Mouse (Mus musculus): ENCODE data around the gene Antxr1. TPM values are rescaled to one million over a fixed set of nuclear protein-coding genes. Genes with fewer than 3 reads are reported as not detected.

The Antxr1 gene
- polyA plus RNA-seq, 1 experiment from 2014 or later = 3.6 TPM

- Histone ChIP-seq H3K4me2 (no peak overlapping the region), H3K4me1 (replicated peaks) (peaks cover 13% of the 10 kb centered on the region; the same call in 1 of the 2 replicates), H3K27me3 (replicated peaks) (no peaks in the 10 kb centered on the region), H3K9me3 (replicated peaks) (no peaks in the 10 kb centered on the region), H3K36me3 (no peaks in the 10 kb centered on the region), H3K4me3 (no peak overlapping the region), H3K9ac (no peak overlapping the region), H3K27ac (ENCODE audit: poor library complexity, severe bottlenecking) (peak overlapping the region; percentile 56)
- peak; percentile 63; the same call in 1 of the 2 replicates for ATAC-seq (ENCODE audit: insufficient number of reproducible peaks, low FRiP score)
- 45% methylated on average over 12 of the region's 12 CpGs for WGBS
These were observed 174.0 kb downstream of the Antxr1 start for GRCm38 (mm10) chr6:87161391-87162263.

GRCm38 (mm10) chr6:87160196-87160595, 175.4 kb downstream of the Antxr1 start:
- no peak for ATAC-seq (ENCODE audit: insufficient number of reproducible peaks, low FRiP score)
- no peaks in the 10 kb centered on the region for H3K9me3 ChIP-seq (replicated peaks)
- no peak overlapping the region for H3K4me2 ChIP-seq
- WGBS = 78% methylated on average over 5 of the region's 5 CpGs
- no peak overlapping the region for H3K9ac ChIP-seq
- H3K4me3 ChIP-seq = no peak overlapping the region
- no peak overlapping the region for H3K27ac ChIP-seq (ENCODE audit: poor library complexity, severe bottlenecking)
- peaks cover 8% of the 10 kb centered on the region; the same call in 1 of the 2 replicates for H3K4me1 ChIP-seq (replicated peaks)
- H3K27me3 ChIP-seq (replicated peaks) = no peaks in the 10 kb centered on the region
- H3K36me3 ChIP-seq = no peaks in the 10 kb centered on the region

- Histone ChIP-seq H3K36me3 (no peaks in the 10 kb centered on the region), H3K4me3 (no peak overlapping the region), H3K27me3 (replicated peaks) (no peaks in the 10 kb centered on the region), H3K9ac (no peak overlapping the region), H3K9me3 (replicated peaks) (no peaks in the 10 kb centered on the region), H3K4me1 (replicated peaks) (peaks cover 19% of the 10 kb centered on the region), H3K27ac (ENCODE audit: poor library complexity, severe bottlenecking) (no peak overlapping the region), H3K4me2 (no peak overlapping the region)
- 78% methylated on average over 7 of the region's 7 CpGs for WGBS
- ATAC-seq (ENCODE audit: insufficient number of reproducible peaks, low FRiP score) = no peak
These were observed 177.5 kb downstream of the Antxr1 start for GRCm38 (mm10) chr6:87158062-87158623.

GRCm38 (mm10) chr6:87153836-87154235, 181.8 kb downstream of the Antxr1 start:
- Histone ChIP-seq H3K27ac (ENCODE audit: poor library complexity, severe bottlenecking) (no peak overlapping the region), H3K4me2 (no peak overlapping the region), H3K36me3 (no peaks in the 10 kb centered on the region), H3K4me1 (replicated peaks) (peaks cover 16% of the 10 kb centered on the region; the same call in 1 of the 2 replicates), H3K27me3 (replicated peaks) (no peaks in the 10 kb centered on the region), H3K4me3 (no peak overlapping the region), H3K9ac (no peak overlapping the region), H3K9me3 (replicated peaks) (no peaks in the 10 kb centered on the region)
- WGBS = 81% methylated on average over 3 of the region's 3 CpGs
- no peak for ATAC-seq (ENCODE audit: insufficient number of reproducible peaks, low FRiP score)

GRCm38 (mm10) chr6:87153231-87153580, 182.4 kb downstream of the Antxr1 start:
- WGBS = 62% methylated on average over 7 of the region's 7 CpGs
- Histone ChIP-seq H3K36me3 (no peaks in the 10 kb centered on the region), H3K4me2 (no peak overlapping the region), H3K4me1 (replicated peaks) (peaks cover 16% of the 10 kb centered on the region; the same call in 1 of the 2 replicates), H3K4me3 (no peak overlapping the region), H3K9me3 (replicated peaks) (no peaks in the 10 kb centered on the region), H3K9ac (no peak overlapping the region), H3K27me3 (replicated peaks) (no peaks in the 10 kb centered on the region), H3K27ac (ENCODE audit: poor library complexity, severe bottlenecking) (no peak overlapping the region)
- ATAC-seq (ENCODE audit: insufficient number of reproducible peaks, low FRiP score) = no peak

GRCm38 (mm10) chr6:87152461-87153230, 183.0 kb downstream of the Antxr1 start:
- Histone ChIP-seq H3K27ac (ENCODE audit: poor library complexity, severe bottlenecking) (no peak overlapping the region), H3K4me3 (no peak overlapping the region), H3K27me3 (replicated peaks) (no peaks in the 10 kb centered on the region), H3K36me3 (no peaks in the 10 kb centered on the region), H3K4me2 (no peak overlapping the region), H3K9me3 (replicated peaks) (no peaks in the 10 kb centered on the region), H3K9ac (no peak overlapping the region), H3K4me1 (replicated peaks) (peaks cover 16% of the 10 kb centered on the region; the same call in 1 of the 2 replicates)
- WGBS = 63% methylated on average over 21 of the region's 21 CpGs
- peak; percentile 82 for ATAC-seq (ENCODE audit: insufficient number of reproducible peaks, low FRiP score)

- peaks cover 16% of the 10 kb centered on the region; the same call in 1 of the 2 replicates for H3K4me1 ChIP-seq (replicated peaks)
- no peak overlapping the region for H3K27ac ChIP-seq (ENCODE audit: poor library complexity, severe bottlenecking)
- H3K4me3 ChIP-seq = no peak overlapping the region
- H3K9ac ChIP-seq = no peak overlapping the region
- 89% methylated on average over 8 of the region's 8 CpGs for WGBS
- ATAC-seq (ENCODE audit: insufficient number of reproducible peaks, low FRiP score) = no peak
- H3K4me2 ChIP-seq = no peak overlapping the region
- no peaks in the 10 kb centered on the region for H3K9me3 ChIP-seq (replicated peaks)
- H3K36me3 ChIP-seq = no peaks in the 10 kb centered on the region
- no peaks in the 10 kb centered on the region for H3K27me3 ChIP-seq (replicated peaks)
These were observed 184.2 kb downstream of the Antxr1 start for GRCm38 (mm10) chr6:87151427-87151826.

GRCm38 (mm10) chr6:87150471-87150870, 185.2 kb downstream of the Antxr1 start:
- no peak for ATAC-seq (ENCODE audit: insufficient number of reproducible peaks, low FRiP score)
- Histone ChIP-seq H3K36me3 (no peaks in the 10 kb centered on the region), H3K9ac (no peak overlapping the region), H3K27me3 (replicated peaks) (no peaks in the 10 kb centered on the region), H3K27ac (ENCODE audit: poor library complexity, severe bottlenecking) (no peak overlapping the region), H3K4me3 (no peak overlapping the region), H3K4me2 (no peak overlapping the region), H3K9me3 (replicated peaks) (no peaks in the 10 kb centered on the region), H3K4me1 (replicated peaks) (peaks cover 16% of the 10 kb centered on the region; the same call in 1 of the 2 replicates)
- WGBS = 60% methylated on average over 7 of the region's 7 CpGs

- Histone ChIP-seq H3K4me1 (replicated peaks) (peaks cover 5% of the 10 kb centered on the region; the same call in 1 of the 2 replicates), H3K36me3 (no peaks in the 10 kb centered on the region), H3K4me3 (no peak overlapping the region), H3K27me3 (replicated peaks) (no peaks in the 10 kb centered on the region), H3K27ac (ENCODE audit: poor library complexity, severe bottlenecking) (no peak overlapping the region), H3K9ac (no peak overlapping the region), H3K4me2 (no peak overlapping the region), H3K9me3 (replicated peaks) (no peaks in the 10 kb centered on the region)
- ATAC-seq (ENCODE audit: insufficient number of reproducible peaks, low FRiP score) = no peak
- WGBS = 54% methylated on average over 3 of the region's 3 CpGs
These were observed 187.7 kb downstream of the Antxr1 start for GRCm38 (mm10) chr6:87147921-87148320.

GRCm38 (mm10) chr6:87143594-87143993, 192.0 kb downstream of the Antxr1 start:
- ATAC-seq (ENCODE audit: insufficient number of reproducible peaks, low FRiP score) = no peak
- Histone ChIP-seq H3K4me3 (no peak overlapping the region), H3K27me3 (replicated peaks) (no peaks in the 10 kb centered on the region), H3K9ac (no peak overlapping the region), H3K4me1 (replicated peaks) (no peaks in the 10 kb centered on the region), H3K36me3 (no peaks in the 10 kb centered on the region), H3K9me3 (replicated peaks) (no peaks in the 10 kb centered on the region), H3K4me2 (no peak overlapping the region), H3K27ac (ENCODE audit: poor library complexity, severe bottlenecking) (no peak overlapping the region)
- 69% methylated on average over 13 of the region's 13 CpGs for WGBS

- Histone ChIP-seq H3K9me3 (replicated peaks) (no peaks in the 10 kb centered on the region), H3K9ac (no peak overlapping the region), H3K4me2 (no peak overlapping the region), H3K36me3 (no peaks in the 10 kb centered on the region), H3K27ac (ENCODE audit: poor library complexity, severe bottlenecking) (no peak overlapping the region), H3K27me3 (replicated peaks) (no peaks in the 10 kb centered on the region), H3K4me3 (no peak overlapping the region), H3K4me1 (replicated peaks) (no peaks in the 10 kb centered on the region)
- no peak for ATAC-seq (ENCODE audit: insufficient number of reproducible peaks, low FRiP score)
- WGBS = 69% methylated on average over 5 of the region's 5 CpGs
These were observed 193.4 kb downstream of the Antxr1 start for GRCm38 (mm10) chr6:87142239-87142638.
